Mouse (Mus musculus) urinary bladder, adult 2 months (tissue): ENCODE data around the gene Fdxacb1. TPM values are rescaled to one million over a fixed set of nuclear protein-coding genes. Genes with fewer than 3 reads are reported as not detected.

Experiments
- DNase-seq: peaks from one replicate; pipeline ENCODE4 v3.0.0; 2022; ENCODE audit warnings: low spot score
- polyA plus RNA-seq: library from polyadenylated mRNA; depleted of rRNA; stranded (reverse); fragments of >200 nt; gene quantifications from 2 replicates; pipeline ENCODE4 v1.2.3, GENCODE M21; 2012

Gene Fdxacb1
- polyA plus RNA-seq, 1 experiment = 8.2 TPM

- no peak for DNase-seq
Measured at GRCm38 (mm10) chr9:50750706-50751105, 17.3 kb upstream of the Fdxacb1 start.

GRCm38 (mm10) chr9:50751323-50751722, 16.7 kb upstream of the Fdxacb1 start, which contains the start of gene Cryab:
Cryab (plus strand) TSS chr9:50751325.
- no peak for DNase-seq

- DNase-seq = peak; percentile 29
Measured at GRCm38 (mm10) chr9:50752054-50752602, 15.9 kb upstream of the Fdxacb1 start, which contains the start of gene Hspb2. Hspb2 (minus strand) TSS chr9:50752354.

GRCm38 (mm10) chr9:50752784-50753615, 15.0 kb upstream of the Fdxacb1 start:
- DNase-seq = peak; percentile 53

- no peak for DNase-seq
Measured at GRCm38 (mm10) chr9:50753947-50754346, 14.1 kb upstream of the Fdxacb1 start.

- no peak for DNase-seq
Measured at GRCm38 (mm10) chr9:50756711-50757110, 11.3 kb upstream of the Fdxacb1 start.

GRCm38 (mm10) chr9:50761520-50762243, 6.4 kb upstream of the Fdxacb1 start:
- no peak for DNase-seq

- no peak for DNase-seq
Measured at GRCm38 (mm10) chr9:50763331-50763730, 4.7 kb upstream of the Fdxacb1 start.

GRCm38 (mm10) chr9:50767531-50768106, 417 bp upstream of the Fdxacb1 start:
- no peak for DNase-seq

GRCm38 (mm10) chr9:50770011-50770410, 2.0 kb downstream of the Fdxacb1 start:
- no peak for DNase-seq

GRCm38 (mm10) chr9:50774026-50774462, 6.0 kb downstream of the Fdxacb1 start:
- DNase-seq = no peak

- DNase-seq = peak; percentile 86
Measured at GRCm38 (mm10) chr9:50774991-50775612, 7.1 kb downstream of the Fdxacb1 start, which contains the start of the genes Alg9 and 1110032A03Rik. Alg9 (plus strand) TSS chr9:50775019. 1110032A03Rik (minus strand) TSS chr9:50775520.

- DNase-seq = no peak
Measured at GRCm38 (mm10) chr9:50775662-50776126, 7.7 kb downstream of the Fdxacb1 start.

- DNase-seq = no peak
Measured at GRCm38 (mm10) chr9:50776162-50776760, 8.2 kb downstream of the Fdxacb1 start.

- no peak for DNase-seq
Measured at GRCm38 (mm10) chr9:50782155-50782554, 14.1 kb downstream of the Fdxacb1 start.

GRCm38 (mm10) chr9:50795266-50795665, 27.2 kb downstream of the Fdxacb1 start:
- DNase-seq = no peak

- DNase-seq = no peak
Measured at GRCm38 (mm10) chr9:50796776-50797175, 28.7 kb downstream of the Fdxacb1 start.

GRCm38 (mm10) chr9:50797641-50798040, 29.6 kb downstream of the Fdxacb1 start:
- no peak for DNase-seq

GRCm38 (mm10) chr9:50798368-50798767, 30.3 kb downstream of the Fdxacb1 start:
- no peak for DNase-seq

- no peak for DNase-seq
Measured at GRCm38 (mm10) chr9:50800985-50801384, 32.9 kb downstream of the Fdxacb1 start.
